Mouse (Mus musculus) gastrocnemius, postnatal 36 days (tissue): ENCODE results near the gene Cpne2. TPM values are rescaled to one million over a fixed set of nuclear protein-coding genes. Genes with fewer than 3 reads are reported as not detected.

Experiments
- DNase-seq, 2 experiments: peaks; one replicate each; pipeline ENCODE4 v3.0.0; 2022
- intact Hi-C: fragments of 180-260 bp; cut with DNase I; formaldehyde crosslinking; loops from one replicate; pipeline ENCODE4 v1.15.1; 2025
- long read RNA-seq, 2 experiments: library from polyadenylated mRNA; stranded (forward); transcript quantifications; one replicate each; pipeline ENCODE4 v2.0.0; 2021
- total RNA-seq, 2 experiments: library from RNA; stranded (reverse); gene quantifications; 2 replicates each; pipeline ENCODE4 v1.2.3; 2021

Gene Cpne2
- 1 to 10 TPM; 4.5 to 7.3 TPM for total RNA-seq
- long read RNA-seq, experiment 1, partial matches to known transcripts = 0 of 4 reads
- long read RNA-seq, experiment 1, other reads (novel, unspliced or antisense) = 4 of 4 reads
- long read RNA-seq, experiment 2, partial matches to known transcripts = 1 of 2 reads
- long read RNA-seq, experiment 2, other reads (novel, unspliced or antisense) = 1 of 2 reads

DNA sequence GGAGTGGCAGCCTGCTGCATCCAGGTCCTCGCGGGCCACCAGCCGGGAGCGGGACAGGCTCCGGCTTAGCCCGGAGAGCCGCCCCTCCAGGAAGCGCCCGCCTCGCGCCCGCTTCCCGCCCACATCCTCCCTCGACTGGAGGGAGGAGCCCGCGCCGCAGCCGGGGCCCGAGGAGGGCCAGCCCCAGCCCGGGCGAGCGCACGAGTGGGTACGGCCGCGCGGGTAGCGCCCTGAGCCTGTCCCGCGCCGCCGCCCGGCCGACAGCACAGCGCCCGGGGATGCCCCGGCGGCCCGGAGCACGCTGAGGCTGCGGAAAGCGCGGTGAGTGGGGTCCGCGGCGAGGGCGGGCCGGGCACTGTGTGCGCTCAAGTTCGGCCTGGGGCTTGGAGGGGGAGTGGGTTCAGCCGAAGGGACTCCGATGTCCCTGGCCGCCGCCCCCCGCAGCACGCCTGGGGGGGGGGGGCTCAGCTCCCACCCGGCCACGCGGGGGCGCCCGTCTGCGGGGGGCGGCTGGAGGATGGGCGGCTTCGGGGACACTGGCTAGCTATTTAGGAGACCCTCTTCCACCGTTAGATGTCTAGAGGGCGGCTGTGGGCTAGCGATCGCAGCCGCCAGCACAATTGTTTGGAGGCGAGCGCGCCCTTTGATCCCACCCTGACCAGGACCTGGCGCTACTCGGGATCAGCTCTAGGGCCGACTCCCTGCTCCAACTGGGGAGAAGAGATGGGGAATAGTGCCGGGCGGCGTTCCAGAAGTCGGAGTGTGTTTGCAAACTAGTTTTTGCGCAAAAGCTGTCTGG, at the start of gene Cpne2:
Gene Cpne2 (plus strand): TSS at position 118 of the 799 bp plus-strand sequence.
- intact Hi-C loops = no loop called here
- peak; percentile 65 to 67 for DNase-seq

DNA sequence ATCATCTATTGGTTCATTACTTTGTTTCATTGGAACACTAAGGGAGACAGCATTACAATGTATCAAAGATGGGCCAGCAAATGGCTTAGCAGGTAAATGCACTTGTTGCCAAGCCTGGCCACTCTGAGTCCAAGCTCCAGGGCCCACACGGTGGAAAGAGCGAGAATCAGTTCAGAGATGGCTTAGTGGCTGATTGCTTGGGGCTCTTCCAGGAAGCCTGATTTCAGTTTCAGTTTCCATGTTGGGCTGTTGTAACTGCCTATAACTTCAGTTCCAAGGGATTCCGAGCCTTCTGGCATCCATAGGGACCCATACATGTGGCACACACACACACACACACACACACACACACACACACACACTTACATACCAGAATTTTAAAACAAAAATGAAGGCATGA, 47.5 kb upstream of the Cpne2 start:
- DNase-seq = no peak
- intact Hi-C loops = loop anchor here (5.0 to 10.0 kb wide), 2 partner anchors 88 to 210 kb away; no protein-coding TSS in a partner anchor

DNA sequence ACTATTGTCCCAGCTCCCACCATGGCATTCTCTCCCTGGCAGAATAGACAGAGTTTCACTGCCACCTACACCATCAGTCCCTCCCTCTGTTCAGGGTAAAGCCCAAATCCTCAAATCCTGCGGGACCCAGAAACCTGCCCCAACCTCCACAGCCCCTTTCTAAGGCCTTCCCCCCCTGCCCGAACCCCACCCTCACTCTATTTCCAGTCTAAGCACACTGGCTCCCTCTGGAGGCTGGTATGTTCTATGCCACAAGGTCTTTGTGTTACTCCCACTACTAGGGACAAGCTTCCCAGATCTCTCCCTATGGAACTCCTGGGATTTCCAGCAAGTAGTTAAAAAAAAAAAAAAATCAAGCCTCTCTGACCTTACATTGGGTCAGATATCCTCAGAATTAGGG, 46.9 kb upstream of the Cpne2 start:
- intact Hi-C loops = loop anchor here (2.0 to 10.0 kb wide), 3 partner anchors 89 to 211 kb away; no protein-coding TSS in a partner anchor
- peak in 1 of 2 experiments; percentile 36 for DNase-seq

DNA sequence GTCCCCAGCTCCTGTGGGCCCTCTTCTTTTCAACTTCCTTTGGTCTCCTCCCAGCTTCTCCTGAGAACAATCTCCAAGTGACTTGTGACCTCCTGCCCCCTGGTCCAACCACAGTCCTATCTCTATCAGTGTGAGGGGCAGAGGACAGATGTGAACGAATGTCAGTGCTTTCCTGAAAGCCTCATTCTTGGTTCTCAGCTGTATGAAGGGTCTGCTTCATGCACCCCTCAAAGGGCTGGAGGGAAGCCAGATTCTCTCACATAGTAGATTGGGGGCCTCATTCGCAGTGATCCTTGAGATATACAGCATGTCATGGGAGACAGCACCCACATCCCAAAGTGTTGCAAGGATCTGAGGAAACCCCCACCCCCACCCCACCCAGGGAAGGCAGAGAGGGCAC, 44.8 kb upstream of the Cpne2 start:
- intact Hi-C loops = loop anchor here (5.0 to 10.0 kb wide), 2 partner anchors 91 to 213 kb away; no protein-coding TSS in a partner anchor
- DNase-seq = no peak

DNA sequence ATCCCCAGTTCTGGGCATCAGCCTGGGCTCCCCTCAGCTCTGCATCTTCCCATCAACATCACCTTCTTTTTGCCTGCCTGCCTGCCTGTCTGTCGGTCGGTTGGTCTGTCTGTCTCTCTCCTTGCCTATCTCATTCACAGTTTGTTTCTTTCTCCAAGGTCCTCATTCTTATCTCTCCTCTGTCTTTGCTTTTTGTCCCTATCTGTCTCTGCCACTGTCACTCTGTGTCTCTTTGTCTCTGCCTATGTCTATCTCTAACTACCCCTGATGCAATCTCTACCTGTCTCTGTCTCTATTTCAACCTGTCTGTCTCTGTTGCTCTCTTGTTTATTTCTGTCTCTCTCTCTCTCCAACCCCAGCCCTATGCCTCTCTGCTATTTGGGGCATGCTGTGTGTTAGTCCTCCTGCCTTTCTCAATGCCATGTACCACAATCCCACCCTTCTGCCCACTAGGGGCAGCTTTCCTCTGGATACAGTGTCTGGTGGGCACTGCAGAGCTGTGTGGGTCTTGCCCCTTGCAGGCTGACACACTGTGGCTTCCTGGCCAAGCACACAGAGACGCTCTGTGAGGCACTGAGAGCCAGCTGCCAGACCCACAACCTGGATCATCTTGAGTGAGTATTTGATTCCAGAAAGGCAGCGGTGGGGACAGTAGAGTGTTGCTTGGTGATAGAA, 42.8 kb upstream of the Cpne2 start:
- intact Hi-C loops = loop anchor here (1.0 to 10.0 kb wide), 3 partner anchors 93 to 215 kb away; no protein-coding TSS in a partner anchor
- no peak for DNase-seq

DNA sequence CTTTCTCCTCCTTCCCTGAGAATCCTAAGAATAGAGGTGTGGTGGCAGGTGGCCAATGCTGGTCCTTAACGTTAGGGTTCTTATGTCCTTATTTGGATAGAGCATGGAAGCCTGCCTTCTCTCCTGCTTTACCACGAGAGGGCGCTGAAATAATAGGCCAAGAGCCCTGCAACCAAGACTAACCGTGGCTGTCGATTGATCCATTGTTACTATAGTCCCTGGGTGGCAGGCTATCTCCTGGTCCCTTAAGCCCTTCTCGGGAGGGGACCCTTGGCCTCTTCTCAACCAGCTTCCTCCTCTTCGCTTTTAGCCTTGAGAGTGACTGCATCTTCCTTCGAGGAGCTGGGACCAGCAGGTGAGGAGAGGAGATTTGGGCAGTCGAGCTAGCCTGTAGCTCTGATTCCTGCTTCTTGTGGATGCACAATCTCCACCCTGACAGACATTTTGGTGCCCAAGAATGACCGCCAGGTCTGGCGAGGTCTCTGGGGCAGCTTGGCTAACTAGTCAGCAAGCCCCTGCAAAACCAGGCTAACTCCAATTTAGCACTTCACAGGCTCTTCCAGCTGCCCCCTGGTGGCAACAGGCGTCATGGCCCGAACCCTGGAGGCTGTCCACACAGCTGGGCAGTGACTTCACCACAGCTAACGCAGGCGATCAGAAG, 40.6 kb upstream of the Cpne2 start:
- DNase-seq = peak; percentile 75 to 77
- intact Hi-C loops = loop anchor here (1.0 to 2.0 kb wide), 3 partner anchors 93 to 321 kb away; no protein-coding TSS in a partner anchor

DNA sequence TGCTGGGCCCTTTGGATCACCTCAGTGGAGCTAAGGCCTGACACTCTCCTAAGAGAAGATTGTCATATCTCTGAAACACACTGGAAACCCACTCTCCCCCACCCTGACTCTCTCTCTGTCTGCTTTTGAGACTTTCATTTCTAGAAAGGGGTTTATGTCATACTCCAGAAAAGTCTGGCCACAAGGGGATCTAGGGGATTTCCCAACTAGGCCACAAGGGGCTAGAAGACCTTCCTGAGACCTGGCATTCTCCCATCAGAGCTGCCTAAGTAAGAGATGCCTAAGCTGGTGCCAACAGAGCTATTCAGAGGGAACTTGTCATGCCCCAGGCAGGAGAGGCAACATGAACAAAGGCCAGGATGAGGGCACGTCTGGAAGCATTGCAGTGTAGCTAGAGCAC, 39.5 kb upstream of the Cpne2 start:
- intact Hi-C loops = loop anchor here (2.0 kb wide), 2 partner anchors 92 to 320 kb away; no protein-coding TSS in a partner anchor
- no peak for DNase-seq

DNA sequence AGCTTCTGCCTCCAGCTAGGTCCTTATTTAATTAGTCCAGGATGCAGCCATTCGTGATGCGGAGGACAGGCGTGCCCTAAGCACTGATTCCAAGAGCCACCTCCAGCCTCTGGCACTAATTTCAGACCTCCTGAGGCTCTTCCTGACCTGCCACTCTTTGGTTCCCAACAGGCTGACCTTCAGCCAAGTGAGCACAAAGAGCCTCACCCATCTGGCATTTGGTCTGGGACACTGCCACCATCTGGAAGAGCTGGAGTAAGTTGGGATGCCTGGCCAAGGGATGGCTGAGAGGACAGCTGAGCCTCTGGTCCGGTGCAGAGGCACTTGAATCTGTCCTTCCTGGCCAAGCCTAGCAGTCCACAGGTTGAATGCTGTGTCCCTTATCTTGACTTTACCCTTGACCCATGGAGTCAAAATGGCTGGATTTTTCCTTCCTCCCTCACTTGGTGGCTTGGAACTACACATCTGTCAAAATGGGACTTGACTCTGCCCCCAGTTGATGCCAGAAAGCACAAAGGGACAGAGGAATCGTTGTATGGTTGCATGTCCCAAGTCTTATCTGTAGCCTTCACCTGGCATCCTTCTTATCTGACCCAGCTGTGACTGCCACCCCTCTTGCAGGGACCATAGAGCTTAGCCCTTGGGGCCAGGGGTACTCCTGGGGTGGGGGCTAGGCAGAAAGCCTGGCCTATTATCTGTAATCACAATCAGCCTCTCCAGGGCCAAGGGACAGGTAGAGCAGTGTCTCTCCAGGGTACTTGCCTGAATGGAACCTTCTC, 17.2 kb upstream of the Cpne2 start:
- DNase-seq = no peak
- intact Hi-C loops = no loop called here

DNA sequence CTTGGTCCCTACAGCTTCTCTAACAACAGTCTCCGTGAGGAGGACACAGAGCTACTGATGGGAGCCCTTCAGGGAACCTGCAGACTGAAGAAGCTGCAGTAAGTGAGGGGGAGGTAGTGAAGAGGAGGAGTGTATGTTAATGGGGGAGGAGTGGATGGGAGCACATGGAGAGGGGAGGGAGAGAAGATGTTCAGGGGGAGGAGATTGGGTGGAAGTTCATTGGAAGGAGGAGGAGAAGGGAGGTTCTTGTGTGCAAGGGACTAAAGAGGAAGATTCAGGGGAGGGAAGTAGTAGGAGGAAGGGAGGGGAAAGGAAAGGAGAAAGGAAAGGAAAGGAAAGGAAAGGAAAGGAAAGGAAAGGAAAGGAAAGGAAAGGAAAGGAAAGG, 16.6 kb upstream of the Cpne2 start:
- no peak for DNase-seq
- intact Hi-C loops = no loop called here

DNA sequence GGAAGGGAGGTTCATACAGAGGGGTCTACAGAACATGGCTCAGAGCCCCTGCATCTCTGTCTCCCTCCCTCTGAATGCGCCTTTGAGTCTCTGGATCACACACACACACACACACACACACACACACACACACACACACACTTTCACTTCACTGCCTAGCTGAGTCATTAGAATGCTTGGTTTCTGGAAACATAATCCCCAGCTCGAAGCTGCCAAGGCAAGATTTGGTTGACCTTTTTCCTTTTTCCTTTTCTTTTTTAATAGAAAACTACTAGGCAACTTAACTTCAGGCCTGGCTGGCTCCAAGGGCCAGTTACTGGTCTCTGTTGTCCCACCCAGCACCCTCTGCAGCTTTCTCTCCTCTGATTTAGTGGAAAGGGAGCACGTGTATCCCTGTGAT, 16.0 kb upstream of the Cpne2 start:
- intact Hi-C loops = no loop called here
- DNase-seq = no peak

DNA sequence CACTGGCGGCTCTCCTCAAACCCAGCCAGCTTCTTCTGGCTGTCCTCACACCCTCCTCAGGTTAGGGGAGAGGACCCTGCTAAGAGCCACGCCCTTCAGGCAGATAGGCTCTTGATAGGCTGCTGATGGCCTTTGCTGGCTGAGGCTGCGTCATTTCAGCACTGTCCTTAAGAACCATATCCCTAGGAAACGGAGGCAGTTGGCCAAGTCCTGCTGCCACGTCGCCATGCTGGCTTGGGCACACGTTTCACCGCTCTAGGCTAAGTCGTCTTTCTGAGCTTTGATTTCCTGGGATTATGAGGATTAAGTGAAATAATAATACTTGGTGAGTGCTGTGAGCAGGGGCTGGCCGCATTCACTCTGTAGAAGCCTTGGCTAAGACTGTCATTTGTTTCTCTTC, 14.5 kb upstream of the Cpne2 start:
- intact Hi-C loops = no loop called here
- DNase-seq = no peak

DNA sequence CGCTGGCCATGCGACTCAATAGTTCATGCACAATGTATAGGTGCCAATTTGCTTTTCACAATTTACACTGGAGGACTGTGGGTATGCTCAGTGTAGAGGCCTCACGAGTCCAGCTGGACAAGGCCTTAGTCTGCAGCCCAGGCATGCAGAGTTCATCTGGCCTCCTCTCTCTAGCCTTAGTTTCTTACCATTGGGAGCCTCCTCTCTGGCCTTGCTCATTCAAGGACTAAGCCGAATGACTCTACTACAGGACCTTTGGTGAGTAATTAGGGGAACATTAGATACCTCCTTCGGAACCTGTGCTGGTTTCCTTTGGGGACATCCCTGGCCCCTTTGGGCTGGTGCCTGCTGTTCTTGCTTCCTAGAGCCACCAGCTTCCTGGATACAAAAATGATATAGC, 13.8 kb upstream of the Cpne2 start:
- no peak for DNase-seq

DNA sequence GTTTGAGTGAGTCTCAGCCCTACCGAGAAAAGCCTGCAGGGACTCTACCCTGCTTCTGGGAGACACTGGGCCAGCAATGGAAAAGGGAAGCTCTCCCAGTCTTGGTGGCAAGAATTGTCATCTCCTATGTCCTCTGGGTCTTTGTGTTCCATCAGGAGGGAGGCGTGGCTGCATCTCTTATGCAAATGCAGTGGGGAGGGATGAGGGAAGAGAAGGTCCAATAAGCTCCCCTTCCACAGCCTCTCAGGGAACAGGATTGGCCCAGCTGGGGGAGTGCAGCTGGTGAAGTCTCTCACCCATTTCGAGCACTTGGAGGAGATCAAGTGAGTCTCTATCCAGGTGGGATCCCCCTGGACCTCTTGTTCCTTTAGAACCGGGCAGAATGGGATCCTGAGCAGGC, 11.3 kb upstream of the Cpne2 start:
- intact Hi-C loops = loop anchor here (10.0 kb wide), 1 partner anchor 293 kb away; the partner anchor contains the start of gene Ccl17

More for the DNA sequence above, 13.8 kb upstream of the Cpne2 start:
- intact Hi-C loops = no loop called here

DNA sequence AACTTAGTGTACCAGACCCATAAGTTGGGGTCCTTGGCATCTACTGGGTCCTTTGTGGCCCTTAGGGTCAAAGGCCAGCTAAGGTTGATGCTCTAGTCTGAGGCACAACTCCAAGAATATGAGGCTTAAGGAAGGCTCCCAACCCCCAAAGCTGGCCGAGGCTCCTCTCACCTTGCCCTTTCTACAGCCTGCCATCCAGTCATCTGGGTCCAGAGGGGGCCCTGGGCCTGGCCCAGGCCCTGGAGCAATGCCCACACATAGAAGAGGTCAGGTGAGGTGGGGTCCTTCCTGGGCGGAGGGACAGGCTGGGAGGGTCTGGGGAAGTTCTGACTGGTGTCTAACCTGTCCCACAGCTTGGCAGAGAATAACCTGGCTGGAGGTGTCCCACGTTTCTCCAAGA, 10.3 kb upstream of the Cpne2 start:
- intact Hi-C loops = loop anchor here (10.0 kb wide), 1 partner anchor 292 kb away; the partner anchor contains the start of gene Ccl17
- no peak for DNase-seq

More for the DNA sequence above, 11.3 kb upstream of the Cpne2 start:
- DNase-seq = no peak

DNA sequence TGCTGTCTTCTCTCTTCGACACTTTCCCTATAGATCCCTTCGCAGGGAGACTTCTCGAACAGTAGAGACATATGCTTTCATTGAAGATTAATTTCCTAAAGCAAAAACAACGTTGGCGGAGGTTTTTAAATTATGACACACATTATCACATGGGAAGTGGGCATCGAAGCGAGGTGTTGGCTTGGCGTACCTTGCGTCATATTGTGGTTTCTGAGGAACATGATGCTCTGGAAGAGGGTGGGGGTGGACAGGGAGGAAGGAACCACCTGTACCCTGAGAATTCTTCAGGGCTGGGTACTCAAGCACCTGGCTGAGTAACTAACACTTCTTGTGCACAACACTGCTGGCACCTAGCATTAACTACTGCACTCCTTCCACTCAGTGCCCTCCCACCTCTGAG, 8.2 kb upstream of the Cpne2 start:
- intact Hi-C loops = loop anchor here (10.0 kb wide), 1 partner anchor 290 kb away; the partner anchor contains the start of gene Ccl17
- DNase-seq = no peak

DNA sequence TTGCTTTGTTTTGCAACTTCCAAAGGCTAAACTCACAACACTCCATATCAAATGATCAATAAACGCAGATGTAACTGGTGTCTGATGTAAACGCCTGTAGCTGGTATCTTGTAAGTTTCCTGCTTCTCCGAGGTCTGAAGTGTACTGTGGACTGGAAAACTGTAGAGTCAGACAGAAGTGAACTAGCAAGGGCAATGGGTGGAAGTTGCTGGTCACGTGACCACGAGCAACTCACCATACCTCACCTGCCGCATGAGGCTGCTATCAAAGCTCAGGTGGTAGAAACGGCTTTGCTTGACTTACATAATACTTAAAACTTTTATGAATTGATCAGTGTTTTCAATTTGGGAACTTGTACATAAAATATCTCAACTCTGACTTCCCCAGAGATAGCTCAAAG, 5.6 kb upstream of the Cpne2 start:
- intact Hi-C loops = loop anchor here (5.0 to 10.0 kb wide), 2 partner anchors 175 to 288 kb away; partner anchors contain the start of gene Ccl17
- no peak for DNase-seq

DNA sequence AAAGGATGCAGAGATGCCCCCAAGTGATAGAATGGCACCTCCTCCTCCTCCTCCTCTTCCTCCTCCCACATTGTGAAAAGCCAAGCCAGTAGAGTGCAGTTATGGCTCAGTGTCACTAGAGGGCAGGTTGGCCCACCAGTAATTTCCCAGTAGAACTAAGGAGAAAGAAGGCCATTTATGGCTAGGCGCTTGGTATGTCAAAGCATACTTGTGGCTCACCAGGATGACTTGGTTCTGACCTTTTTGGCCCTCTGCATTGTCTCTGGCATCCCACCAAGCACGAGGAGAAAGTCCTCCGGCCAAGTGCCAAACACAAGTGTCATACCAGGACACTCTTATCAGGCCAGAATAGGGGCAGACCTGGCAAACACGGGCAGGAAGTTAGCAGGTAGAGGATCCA, 4.5 kb upstream of the Cpne2 start:
- peak in 1 of 2 experiments; percentile 33 for DNase-seq
- intact Hi-C loops = loop anchor here (2.0 to 10.0 kb wide), 3 partner anchors 57 to 287 kb away; partner anchors contain the start of gene Ccl17

DNA sequence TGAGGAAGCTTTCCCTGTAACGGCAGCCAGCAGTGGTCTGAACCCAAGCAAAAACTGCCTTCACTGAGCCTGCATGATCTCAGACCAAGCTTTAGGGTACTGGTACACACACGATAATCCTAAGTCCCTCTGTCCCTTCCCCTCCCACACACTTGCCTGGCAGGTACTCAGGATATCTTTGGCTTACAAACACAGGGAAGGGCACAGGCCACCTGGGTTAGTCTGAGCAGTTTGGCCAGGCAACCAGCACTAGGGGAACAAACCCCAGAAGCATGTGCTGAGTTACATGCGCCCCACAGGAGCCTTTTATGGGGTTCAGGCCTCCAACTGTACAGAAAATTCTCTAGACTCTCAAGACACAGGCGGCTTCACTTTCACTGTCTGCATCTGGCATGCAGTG, 2.9 kb upstream of the Cpne2 start:
- intact Hi-C loops = loop anchor here (2.0 to 10.0 kb wide), 3 partner anchors 55 to 285 kb away; partner anchors contain the start of gene Ccl17
- DNase-seq = no peak

DNA sequence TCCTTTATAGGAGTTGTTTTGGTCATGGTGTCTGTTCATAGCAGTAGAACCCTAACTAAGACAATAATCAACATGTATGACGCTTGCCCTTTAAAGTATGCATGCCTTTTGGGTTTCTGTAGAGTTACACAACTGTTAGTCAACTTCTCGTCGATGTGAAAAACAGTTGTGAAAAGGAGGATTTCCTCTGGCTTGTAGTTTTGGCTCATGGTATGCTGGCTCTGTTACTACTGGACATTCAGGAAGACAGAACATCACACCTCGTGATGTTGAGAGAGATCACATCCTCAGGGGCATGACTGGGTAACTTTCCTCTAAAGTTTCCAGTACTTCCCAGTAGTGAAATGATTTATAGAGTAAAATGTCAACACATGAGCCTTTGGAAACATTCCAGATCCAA, 2.1 kb upstream of the Cpne2 start:
- intact Hi-C loops = no loop called here

More for the DNA sequence above, 2.1 kb upstream of the Cpne2 start:
- DNase-seq = no peak
